Mouse (Mus musculus) ZHBTc4 (cell line): ENCODE measurements around the gene 4933402J07Rik.

ENCODE experiments used
- DNase-seq: peaks from one replicate; pipeline ENCODE4 v3.0.0-alpha.2; 2011; ENCODE audit warnings: low read depth, low spot score

4933402J07Rik gene

DNA sequence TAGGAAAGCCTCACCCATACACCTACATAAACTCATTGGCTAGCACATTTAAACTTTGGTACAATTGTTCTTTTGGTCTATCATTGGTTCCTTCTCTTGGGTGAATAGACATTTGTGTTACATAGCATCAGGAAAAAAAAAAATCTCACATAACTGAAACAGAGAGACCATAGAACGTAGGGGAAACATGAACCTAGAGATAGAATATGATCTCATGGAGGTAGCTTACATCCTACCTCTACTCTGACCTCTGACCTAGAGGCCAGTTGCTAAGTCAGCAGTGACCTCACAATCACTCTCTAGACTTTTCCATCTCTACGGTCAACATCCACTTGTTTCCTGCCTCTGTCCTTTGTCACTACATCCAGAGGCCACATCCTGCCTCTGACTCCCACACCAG lies at the start of gene 4933402J07Rik:
Gene 4933402J07Rik, plus strand, starts transcription at position 301 of the 400 bp plus-strand sequence.
- DNase-seq, result no peak

DNA sequence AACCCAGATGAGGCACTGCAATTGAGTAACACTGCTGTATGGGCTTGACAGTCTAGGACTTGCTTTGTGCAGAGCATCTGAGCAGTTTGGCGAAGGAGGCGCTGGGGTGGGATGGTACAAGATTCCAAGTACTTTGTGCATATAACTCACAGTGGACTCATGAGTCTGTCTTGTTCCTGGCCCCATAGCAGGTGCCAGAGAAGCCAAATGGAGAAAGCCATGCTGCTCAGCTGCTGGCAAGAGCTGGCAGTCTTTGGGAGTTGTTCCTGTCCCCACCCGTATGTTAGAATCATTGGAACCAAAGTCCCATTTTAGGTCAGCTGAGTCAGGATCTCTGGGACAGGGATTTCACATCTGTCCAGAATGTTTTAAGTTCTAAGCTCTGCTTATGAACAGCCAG lies 46.5 kb upstream of the 4933402J07Rik start:
- no peak for DNase-seq

DNA sequence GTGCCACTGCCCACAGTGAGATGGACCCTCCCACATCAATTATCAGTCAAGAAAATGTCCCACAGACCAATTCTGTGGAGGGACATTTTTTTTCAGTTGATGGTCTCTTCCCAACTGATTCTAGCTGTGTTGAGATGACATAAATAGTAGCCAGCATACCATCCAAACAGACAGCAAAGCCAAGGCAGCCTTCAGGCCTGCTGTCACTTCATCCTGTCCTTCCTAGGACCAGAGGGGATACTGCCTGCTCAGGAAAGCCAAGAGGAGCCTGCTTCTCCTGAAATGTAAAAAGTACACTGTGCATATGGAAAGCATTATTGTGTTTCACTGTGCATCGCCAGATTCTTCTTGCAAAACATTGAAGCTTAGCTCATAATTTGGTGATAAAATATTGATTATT lies 38.6 kb upstream of the 4933402J07Rik start:
- DNase-seq, result no peak

- DNase-seq, result peak; percentile 35
These were observed 32.5 kb upstream of the 4933402J07Rik start for GRCm38 (mm10) chr8:87531176-87531575.

GRCm38 (mm10) chr8:87533476-87533875 lies 30.2 kb upstream of the 4933402J07Rik start:
- no peak for DNase-seq

DNA sequence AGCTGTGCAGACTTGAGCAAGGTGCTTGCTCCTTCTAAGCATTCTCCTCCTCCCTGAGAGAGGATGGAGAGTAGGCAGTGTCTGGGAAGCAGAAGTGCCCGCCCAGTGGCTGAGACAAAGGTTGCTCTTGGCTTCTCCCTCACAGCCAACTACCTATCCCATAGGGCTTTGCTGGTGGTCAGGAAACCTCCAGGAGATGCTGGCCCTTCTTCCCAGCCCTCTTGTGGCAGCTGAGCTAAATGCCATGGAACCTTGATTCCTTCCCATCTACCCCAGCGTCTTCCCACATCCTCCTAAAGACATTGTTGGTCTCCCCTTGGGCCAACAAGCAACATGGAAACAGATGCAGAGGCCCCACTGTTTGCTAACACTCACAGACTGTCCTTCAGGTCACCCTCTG lies 28.8 kb upstream of the 4933402J07Rik start:
- DNase-seq, result peak; percentile 49

- DNase-seq, result peak; percentile 83
These were observed 26.9 kb upstream of the 4933402J07Rik start for GRCm38 (mm10) chr8:87536615-87537329.

DNA sequence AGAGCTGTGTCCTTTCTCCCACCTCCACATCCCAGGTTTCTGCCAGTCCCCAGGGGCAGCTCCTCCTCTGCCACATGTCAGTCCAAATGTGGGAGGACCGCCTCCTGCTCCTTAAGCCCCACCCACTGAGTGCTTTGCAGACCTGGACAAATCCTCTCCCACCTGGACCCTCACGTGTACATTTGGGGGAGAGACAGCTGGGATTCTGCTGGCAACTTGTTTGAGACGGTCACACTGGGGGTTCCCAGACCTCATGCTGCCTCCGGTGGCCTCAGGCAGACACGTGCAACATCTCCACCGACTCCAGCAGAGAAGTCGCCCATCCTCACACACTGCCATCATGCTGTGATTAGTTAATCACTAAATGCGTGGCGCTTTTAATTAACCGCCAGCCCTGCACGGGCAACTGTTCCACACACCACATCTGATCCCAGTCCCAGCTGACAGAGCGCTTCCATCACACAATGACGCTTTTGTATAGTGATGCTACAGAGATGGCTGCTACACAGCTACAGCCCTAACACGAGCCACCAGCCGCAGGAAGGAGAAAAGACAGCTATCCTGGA lies 23.7 kb upstream of the 4933402J07Rik start:
- peak; percentile 78 for DNase-seq

DNA sequence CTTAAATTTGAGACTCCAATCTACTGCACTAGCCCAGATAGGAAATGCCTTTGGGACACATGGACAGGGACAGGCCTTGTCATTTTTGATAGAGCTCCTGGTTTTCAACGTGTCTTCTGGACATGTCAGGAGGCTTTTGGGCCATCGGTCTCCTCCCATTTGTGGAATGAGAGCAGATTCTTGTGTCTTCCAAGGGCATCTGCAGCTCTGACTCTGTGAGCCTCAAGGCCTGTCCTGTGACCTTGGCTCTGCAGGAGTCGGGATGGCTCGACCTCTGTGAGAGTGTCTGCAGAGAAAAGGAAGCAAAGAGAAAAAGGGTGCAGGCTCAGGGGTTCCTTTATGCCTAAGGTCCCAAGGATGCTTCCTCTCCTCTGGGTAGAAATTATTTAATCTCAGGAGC lies 13.8 kb upstream of the 4933402J07Rik start:
- DNase-seq, result peak; percentile 55

DNA sequence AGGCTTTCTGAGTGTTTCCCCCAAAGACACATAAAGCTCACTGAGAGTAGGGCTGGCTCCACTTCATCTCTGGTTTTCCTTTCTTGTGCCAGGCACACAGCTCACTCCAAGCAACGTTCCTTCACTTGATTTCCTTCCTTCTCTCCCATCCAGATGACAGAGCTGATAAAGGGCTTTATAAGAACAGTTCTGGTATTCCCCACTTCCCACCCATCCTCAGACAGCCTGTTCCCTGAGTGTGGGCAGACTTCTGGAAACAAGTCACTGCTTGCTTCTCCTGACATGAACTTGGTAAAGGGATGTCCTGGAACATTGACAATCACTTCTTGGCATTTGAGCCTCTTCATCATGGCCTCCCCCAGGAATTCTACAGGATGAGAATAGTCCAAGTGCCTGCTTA lies 10.9 kb upstream of the 4933402J07Rik start:
- no peak for DNase-seq

GRCm38 (mm10) chr8:87560801-87561200 lies 2.9 kb upstream of the 4933402J07Rik start:
- DNase-seq, result peak; percentile 19

GRCm38 (mm10) chr8:87569203-87569602 lies 5.5 kb downstream of the 4933402J07Rik start:
- DNase-seq, result no peak

- DNase-seq, result peak; percentile 37
These were observed 6.3 kb downstream of the 4933402J07Rik start for GRCm38 (mm10) chr8:87569706-87570563.

DNA sequence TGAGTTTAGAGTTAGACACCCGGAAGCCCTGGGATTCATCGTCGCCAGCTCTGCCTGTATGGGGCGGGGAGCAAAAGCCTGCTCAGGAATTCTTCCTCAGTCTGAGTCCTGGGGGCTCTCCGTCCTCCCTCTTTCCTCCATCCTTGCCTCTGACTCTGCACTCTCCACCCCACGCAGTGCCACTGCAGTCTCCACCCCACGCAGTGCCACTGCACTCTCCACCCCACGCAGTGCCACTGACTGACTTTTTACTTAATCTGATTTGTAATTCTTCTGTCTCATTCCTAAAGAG lies 6.9 kb downstream of the 4933402J07Rik start:
- peak; percentile 35 for DNase-seq

DNA sequence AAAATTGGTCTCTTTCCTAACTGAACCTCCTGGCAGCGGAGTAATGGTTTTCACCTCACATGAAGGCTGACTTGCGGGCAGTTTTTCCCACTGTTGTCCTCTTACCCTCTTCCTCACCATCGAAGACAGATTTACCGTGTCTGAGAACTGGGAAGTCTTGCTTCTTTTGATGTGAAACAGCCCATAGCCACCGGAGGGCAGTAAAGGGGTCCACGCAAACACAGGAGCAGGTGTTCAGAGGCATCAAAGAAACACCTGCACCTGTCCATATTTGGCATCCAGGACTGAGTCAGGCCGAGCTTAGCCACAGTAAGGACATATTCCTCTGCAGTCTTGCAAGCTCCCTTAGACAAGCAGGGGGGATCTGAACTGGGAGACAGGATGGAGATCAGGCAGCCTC lies 7.2 kb downstream of the 4933402J07Rik start:
- DNase-seq, result peak; percentile 55

DNA sequence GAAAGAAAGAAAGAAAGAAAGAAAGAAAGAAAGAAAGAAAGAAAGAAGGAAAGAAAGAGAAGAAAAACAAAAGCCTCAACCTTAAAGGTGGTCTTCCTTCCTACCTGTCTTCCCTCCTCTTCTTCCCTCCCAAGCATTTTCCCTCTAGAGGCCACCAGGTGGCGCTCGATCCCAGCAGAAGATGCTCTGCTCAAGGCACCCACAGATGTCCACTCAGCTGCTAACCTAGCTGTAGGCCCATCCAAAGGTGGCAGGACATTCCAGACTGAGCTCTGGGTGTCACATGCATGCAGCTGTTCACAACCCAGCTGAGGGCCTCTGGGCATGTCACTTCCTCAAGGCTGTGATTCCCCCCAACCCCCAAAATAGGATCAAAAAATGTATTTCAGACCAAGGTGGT lies 30.6 kb downstream of the 4933402J07Rik start:
- DNase-seq, result peak; percentile 80

DNA sequence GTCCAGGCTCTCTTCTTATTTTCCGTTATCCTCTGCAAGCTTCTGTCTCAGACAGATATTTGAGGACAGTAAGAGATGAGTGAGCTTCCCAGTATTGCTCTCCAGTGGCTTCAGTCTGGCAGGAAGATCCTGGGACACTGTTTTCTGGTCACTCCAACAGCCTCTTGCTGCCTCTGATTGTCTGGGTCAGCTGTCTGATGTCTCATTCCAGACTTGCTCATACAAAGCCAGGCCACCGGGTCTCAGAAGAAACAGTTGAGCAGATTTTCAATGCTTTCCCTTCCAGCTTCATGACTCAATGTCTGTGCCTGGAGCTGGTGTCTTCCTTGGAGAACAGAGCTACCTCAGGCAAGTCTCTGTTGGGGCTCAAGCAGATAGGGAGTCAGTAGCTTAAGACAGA lies 39.1 kb downstream of the 4933402J07Rik start:
- DNase-seq, result no peak

DNA sequence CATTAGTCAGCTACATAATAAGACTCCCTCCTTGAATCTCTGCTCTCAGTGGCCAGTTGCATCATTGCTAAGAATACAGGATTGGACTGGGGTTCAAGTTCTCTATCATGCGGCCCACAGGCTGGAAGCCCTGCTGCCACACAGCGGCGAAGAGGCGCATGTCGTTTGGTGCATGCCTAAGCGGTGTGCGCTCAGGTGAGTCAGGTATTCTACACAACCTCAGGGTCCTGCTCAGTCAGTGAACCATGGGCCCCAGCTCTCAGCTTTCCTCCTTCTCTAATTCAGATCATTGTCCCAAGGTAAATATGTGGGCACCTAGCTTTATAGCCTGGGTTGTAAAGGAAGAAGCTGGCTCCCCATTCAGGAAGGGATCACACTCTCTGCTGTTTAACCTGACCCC lies 45.5 kb downstream of the 4933402J07Rik start:
- DNase-seq, result no peak

- no peak for DNase-seq
These were observed 46.1 kb downstream of the 4933402J07Rik start for GRCm38 (mm10) chr8:87609651-87610192.

DNA sequence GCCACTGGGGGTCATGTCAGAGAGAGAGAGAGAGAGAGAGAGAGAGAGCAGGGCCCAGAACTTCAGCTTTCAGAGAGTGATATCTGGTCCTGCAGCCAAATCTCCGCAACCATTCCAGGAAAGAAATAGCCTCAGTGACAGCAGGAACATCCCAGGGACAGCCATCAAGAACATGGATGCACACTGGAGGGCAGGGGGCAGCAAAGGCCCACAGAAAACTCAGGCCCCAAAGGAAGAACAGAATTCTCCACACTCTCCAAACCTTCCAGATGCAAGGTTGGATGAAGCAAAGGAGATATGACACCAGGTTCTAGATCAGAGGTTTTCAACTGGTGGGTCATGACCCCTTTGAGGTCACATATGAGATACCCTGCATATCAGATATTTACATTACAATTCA lies 50.0 kb downstream of the 4933402J07Rik start:
- DNase-seq, result no peak

DNA sequence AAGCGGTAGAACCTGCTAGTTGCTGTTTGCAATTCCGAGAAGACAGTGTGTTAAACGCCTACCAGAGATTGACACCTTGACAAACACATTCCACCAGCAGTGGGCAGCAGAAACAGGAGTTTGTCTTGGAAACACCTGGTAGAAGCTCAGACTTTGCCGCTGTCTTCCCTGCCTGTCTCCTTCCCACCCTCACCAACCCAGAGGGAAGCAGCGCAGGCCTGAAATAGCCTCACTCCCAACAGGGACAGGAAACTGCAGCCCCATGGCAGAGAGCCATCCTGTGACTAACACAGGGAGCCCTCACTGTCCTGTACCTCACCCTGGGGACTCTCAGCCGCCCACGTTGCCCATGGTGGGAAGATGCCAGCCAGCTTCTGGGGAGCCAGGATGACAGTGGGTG lies 55.5 kb downstream of the 4933402J07Rik start:
- peak; percentile 32 for DNase-seq

GRCm38 (mm10) chr8:87619529-87619928 lies 55.9 kb downstream of the 4933402J07Rik start:
- no peak for DNase-seq
